Mouse (Mus musculus) ES-Bruce4 (cell line): ENCODE measurements around the gene Ddx47.

Experiments
- CTCF ChIP-seq: IDR thresholded peaks from one replicate; pipeline ENCODE4 v1.8.1; 2011; ENCODE audit warnings: low read depth, low read length
- POLR2A ChIP-seq: IDR thresholded peaks from one replicate; pipeline ENCODE4 v1.8.1; 2011; ENCODE audit warnings: low read length; ENCODE audit not compliant: insufficient read depth

- TF ChIP-seq CTCF (no peak), POLR2A (no peak)
Observed at GRCm38 (mm10) chr6:134998781-134999180, 12.6 kb upstream of the Ddx47 start.
